Mouse (Mus musculus): ENCODE results near the gene St3gal6.
A peak's percentile ranks its signal among the peaks of the same experiment; 100 is the strongest.
"Not testable (repeated sequence)": the region's sequence is repeated elsewhere in the genome, so short reads cannot be mapped to it uniquely, and the experiment has no call there.

Gene St3gal6

DNA sequence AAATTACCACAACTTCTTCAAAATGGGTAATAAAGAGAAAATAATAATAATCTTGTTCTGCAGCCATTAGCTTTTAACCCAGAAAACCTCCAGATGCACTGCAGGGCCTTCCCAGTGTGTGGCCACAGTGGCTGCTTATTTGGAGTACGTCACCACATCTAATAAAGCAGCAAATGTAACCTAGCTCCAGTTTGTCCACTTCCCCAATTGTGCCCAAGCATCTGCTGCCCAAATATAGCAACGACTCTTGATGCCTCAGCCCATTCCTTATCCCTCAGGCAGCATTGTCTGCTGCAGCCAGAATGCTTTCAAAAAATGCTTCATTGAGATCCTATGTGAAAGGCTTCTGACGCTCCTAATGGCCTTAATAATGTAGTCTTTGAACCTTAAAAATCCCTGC, 49.2 kb downstream of the St3gal6 start:
- no peak for DNase-seq

DNA sequence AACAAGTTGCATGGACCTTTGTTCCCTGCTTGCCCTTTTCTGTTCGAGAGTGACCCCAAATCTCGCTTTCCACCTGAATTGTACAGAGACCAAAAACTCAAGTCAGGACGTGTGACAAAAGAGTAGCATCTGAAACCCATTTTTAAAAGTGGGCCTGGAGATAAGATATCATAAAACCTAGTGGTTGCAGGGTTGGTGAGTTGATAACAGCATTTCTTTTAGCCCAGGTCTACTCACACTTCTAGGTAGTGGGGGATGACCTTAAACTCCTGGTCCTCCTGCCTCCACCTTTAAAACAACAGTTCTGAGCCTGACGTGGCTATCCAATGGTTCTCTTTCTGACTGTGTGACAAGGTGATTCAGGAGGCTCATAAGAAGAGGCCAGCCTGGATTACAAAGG, 53.2 kb downstream of the St3gal6 start:
- DNase-seq: no peak

DNA sequence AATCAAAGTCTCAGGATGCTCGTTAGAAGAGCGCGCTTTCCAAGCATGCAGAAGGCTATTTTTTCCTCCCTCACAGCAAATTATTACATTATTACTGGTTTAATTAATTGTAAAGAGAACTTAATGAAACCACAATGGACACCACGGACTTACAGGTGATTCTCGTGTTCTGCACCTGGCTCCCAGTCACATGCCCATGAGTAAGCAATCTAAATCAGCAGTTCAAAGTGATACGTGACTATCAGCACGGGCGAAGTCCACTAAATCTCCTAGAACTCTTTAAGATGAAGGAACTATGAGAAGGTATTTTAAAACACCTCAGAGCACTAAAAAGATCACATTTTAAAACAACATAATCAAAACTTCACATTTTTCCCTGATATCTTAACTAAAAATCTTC, 54.0 kb downstream of the St3gal6 start:
- no peak for DNase-seq

- no peak for DNase-seq
Measured at GRCm38 (mm10) chr16:58465412-58465811, 58.6 kb downstream of the St3gal6 start.

GRCm38 (mm10) chr16:58464051-58464450, 60.0 kb downstream of the St3gal6 start:
- no peak for DNase-seq

DNA sequence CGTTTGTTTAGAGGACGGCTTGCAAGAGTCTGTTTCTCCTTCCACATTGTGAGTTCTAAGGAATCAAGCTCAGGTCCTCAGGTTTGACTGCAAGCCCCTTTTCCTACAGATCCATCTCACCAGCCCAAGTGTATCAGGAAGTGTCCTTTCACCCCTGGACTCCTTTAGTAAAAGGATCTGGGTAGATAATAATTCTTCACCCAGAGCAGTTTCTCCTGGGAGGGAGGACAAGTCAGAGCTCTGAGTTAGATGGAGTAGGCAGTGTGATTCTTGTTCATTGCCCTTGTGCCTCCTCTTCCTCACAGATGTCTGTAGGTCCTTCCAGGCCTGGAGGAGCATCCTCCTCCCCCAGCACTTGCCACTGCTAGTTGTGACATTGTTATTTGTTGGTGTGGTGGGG, 61.5 kb downstream of the St3gal6 start:
- DNase-seq: no peak

- DNase-seq: no peak
Measured at GRCm38 (mm10) chr16:58461856-58462518, 62.1 kb downstream of the St3gal6 start.

- no peak for DNase-seq
Measured at GRCm38 (mm10) chr16:58460386-58460785, 63.7 kb downstream of the St3gal6 start.

GRCm38 (mm10) chr16:58459966-58460365, 64.1 kb downstream of the St3gal6 start:
- DNase-seq: not testable (repeated sequence)

- no peak for DNase-seq
Measured at GRCm38 (mm10) chr16:58456991-58457390, 67.1 kb downstream of the St3gal6 start.

- no peak for DNase-seq
Measured at GRCm38 (mm10) chr16:58456445-58456844, 67.6 kb downstream of the St3gal6 start.

- DNase-seq: no peak
Measured at GRCm38 (mm10) chr16:58455118-58455517, 68.9 kb downstream of the St3gal6 start.

DNA sequence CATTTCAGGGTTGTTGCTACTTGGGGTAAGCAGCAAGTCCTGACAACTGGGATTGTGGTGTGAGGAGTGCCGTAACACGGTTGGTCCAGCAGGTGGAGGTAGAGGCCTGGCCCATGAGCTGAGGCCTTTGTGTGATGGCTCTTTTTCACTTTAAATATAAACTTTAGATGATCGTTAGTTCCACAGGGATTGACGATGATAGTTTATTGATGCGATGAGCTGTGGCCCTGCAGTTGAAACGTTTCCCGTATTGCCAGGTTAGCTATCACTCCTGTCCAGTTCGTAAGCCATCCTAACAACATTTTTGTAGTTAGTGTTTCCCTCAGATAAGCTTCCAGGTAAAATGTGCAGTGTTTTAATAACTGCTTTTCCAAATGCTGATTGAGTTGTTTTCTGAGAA, 69.4 kb downstream of the St3gal6 start:
- DNase-seq: peak; percentile 35 to 52

DNA sequence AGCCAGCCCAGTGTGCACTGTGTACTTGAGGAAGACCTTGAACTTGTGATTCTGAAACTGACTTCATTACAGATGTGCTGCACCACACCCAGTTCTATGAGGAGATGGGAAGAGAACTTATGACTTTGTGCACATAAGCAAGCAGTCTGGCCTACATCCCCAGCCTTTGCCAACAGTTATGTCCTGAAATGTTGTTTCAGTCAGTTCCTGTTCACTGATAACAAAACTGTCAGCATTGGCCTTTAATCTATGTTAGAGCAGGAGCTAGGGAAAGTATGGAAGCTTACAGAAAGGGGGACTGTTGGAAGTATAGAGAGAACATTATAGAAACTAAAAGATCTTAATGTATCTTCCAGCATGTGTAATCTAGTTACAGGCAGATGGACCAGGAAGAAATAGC, 70.2 kb downstream of the St3gal6 start:
- DNase-seq: no peak

DNA sequence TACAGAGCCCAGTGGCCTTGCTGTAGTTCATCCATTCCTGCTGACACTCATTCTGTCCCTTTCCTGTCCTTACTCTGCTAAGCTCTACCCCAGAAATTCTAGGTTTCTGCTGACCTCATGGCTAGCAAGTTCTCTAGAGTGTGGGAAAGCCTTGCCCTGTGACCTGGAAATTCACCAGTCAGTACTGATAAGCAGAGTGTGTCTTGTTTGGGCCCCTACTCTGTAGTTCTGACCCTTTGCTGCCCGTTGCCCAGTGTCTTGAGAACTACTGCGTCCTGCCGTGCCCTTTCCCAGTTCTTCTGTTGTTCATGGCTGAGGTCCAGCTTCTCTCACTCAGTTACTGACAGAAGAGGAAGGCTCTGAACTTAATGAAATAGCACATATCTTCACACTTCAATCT, 70.9 kb downstream of the St3gal6 start:
- no peak for DNase-seq

DNA sequence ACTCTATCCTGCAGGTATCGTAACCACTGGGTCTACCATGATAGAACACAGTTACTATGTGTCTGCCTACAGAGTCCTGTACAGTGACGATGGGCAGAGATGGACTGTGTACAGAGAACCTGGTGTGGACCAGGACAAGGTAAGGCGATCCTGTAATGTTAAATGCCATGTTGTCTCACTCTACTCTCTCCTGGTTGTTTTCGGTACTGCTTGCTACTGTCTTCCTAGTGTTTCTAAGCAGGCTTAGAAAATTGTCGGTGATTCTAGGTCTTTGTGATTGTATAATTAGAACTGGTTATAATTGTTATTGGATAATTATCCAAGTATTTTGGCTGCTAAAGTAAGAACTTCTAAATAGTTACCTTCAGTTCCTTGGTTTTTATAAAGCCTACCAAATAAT, 72.4 kb downstream of the St3gal6 start:
- no peak for DNase-seq

DNA sequence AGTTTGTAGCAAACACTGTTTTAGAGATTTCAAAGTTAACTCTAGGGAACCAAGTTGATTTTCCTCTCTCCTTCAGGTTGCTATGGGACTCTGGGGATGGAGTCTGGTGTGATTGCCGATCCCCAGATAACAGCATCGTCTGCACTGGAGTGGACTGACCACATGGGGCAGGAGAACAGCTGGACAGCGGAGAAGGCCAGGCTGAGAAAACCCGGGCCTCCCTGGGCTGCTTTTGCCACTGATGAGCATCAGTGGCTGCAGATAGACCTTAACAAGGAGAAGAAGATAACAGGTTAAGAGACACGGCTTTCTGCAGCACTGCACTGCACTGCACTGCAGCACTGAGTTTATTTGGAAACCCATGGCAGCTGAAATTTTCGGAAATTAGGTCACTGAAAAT, 73.4 kb downstream of the St3gal6 start:
- no peak for DNase-seq

DNA sequence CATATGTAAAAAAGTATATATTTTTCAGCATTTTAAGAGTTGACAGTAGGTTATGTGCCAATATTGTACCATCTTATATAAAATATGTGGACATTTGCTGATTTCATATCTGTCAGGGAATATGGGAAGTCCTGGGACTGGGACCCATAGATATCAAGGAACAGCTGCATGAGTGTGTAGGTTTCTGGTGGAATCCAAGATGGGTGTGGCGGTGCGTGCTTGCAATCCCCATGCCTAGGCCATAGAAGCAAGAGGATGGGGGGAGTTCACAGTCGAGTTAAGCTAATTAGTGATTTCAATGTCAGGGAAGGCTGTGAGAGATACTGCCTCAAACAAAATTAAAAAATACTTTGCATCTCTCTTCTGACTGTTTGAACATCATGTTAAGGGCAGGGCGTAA, 75.0 kb downstream of the St3gal6 start:
- DNase-seq: no peak

GRCm38 (mm10) chr16:58446281-58447259, 77.5 kb downstream of the St3gal6 start:
- DNase-seq: no peak

GRCm38 (mm10) chr16:58444735-58445134, 79.3 kb downstream of the St3gal6 start:
- DNase-seq: no peak

- no peak for DNase-seq
Measured at GRCm38 (mm10) chr16:58432384-58432783, 91.7 kb downstream of the St3gal6 start.

DNA sequence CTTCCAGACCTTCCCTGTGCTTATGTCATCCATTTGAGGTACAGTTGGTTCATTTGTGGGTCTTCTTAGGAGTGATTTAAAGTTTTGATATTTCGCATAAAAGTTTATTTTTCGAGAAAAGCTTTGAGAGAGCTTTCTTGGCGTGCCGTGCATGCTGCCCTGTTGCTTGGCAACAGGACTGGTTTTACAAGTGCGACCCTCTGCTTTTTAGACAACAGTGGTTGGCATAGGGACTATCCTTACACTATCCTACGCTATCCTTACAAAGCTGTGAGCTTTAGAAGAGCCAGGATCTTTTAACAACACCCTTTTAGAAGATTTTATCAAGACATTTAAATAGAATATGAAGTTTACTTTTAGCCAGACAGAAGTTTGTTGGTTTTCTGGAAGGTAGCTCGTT, 93.8 kb downstream of the St3gal6 start:
- DNase-seq: no peak

- DNase-seq: no peak
Measured at GRCm38 (mm10) chr16:58421696-58422354, 102.2 kb downstream of the St3gal6 start.
